8 mouse cellular contexts compared by ENCODE assay signal in genomic region chr8:121598892-121599291, GRCm38 (mm10). TPM values are rescaled to one million over a fixed set of nuclear protein-coding genes. Genes with fewer than 3 reads are reported as not detected.
DNase-seq lines count a peak whose midpoint lies in the region; ATAC-seq and TF ChIP-seq lines count a peak whose summit lies in the region.

No protein-coding gene starts in this region.

- no peaks in the 10 kb centered on the region for H3K9me3 ChIP-seq in limb, embryonic 14.5 days (ENCODE audit: control insufficient read depth, low read length)

- no peak for TF ChIP-seq POLR2A in limb, embryonic 14.5 days (IDR thresholded peaks at IDR 0.05; ENCODE audit: borderline replicate concordance, extremely low read depth, insufficient read depth, insufficient read length)

- peak; percentile 75 for ATAC-seq in limb, embryonic 14.5 days (ENCODE audit: low FRiP score, low read depth)

- H3K4me2 ChIP-seq in limb, embryonic 14.5 days (replicated peaks; ENCODE audit: low read depth, low read length, severe bottlenecking) = no peak overlapping the region

- H3K9ac ChIP-seq in limb, embryonic 14.5 days (ENCODE audit: low read depth, low read length, severe bottlenecking) = no peak overlapping the region

- H3K36me3 ChIP-seq in limb, embryonic 14.5 days (ENCODE audit: control insufficient read depth, insufficient read depth, low read length) = peaks cover 78% of the 10 kb centered on the region
- H3K36me3 ChIP-seq in splenic B cell, adult 2 months (ENCODE audit: control insufficient read depth, insufficient read depth, low read length, poor library complexity, severe bottlenecking) = peaks cover 8% of the 10 kb centered on the region

- 20% methylated on average over 7 of the region's 7 CpGs for WGBS in limb, embryonic 14.5 days

- H3K4me1 ChIP-seq in limb, embryonic 14.5 days (ENCODE audit: control insufficient read depth, insufficient read depth, low read length) = no peaks in the 10 kb centered on the region

- no peaks in the 10 kb centered on the region for H3K27me3 ChIP-seq in limb, embryonic 14.5 days (ENCODE audit: control insufficient read depth, insufficient read depth, low read length)
- H3K27me3 ChIP-seq in splenic B cell, adult 2 months (ENCODE audit: control insufficient read depth, insufficient read depth, low read length, poor library complexity, severe bottlenecking) = no peaks in the 10 kb centered on the region

- no peak overlapping the region for H3K27ac ChIP-seq in limb, embryonic 14.5 days (replicated peaks; ENCODE audit: low read depth, low read length)

- peak; percentile 76 for DNase-seq in 416B (ENCODE audit: low read depth)
- DNase-seq in adrenal gland, adult 18-20 months (ENCODE audit: low spot score in 2 of 2) = peak; percentile 76 to 79
- DNase-seq in embryo, embryonic 11.5 days (ENCODE audit: low read depth, low spot score) = peak; percentile 61
- DNase-seq in heart, adult 11 months = peak; percentile 96
- DNase-seq in kidney, adult 11 months = peak; percentile 81
- DNase-seq in limb, embryonic 14.5 days (ENCODE audit: low spot score) = peak; percentile 78
- DNase-seq in naive thymus-derived CD4-positive, alpha-beta T cell, adult 2 months (ENCODE audit: low read depth) = peak; percentile 89
- peak; percentile 86 for DNase-seq in splenic B cell, adult 2 months (ENCODE audit: low read depth, low spot score)

- no peak overlapping the region for H3K4me3 ChIP-seq in limb, embryonic 14.5 days (replicated peaks; ENCODE audit: low read length)

RNA-seq across cellular contexts. Expression of gene Map1lc3b, which starts 8.7 kb away (rescaled TPM):
- 100 to 1,000 TPM; 177 to 185 TPM for total RNA-seq in adrenal gland, adult 18-20 months (2021)
- 49.6 and 59.5 TPM in 2 replicates for polyA plus RNA-seq in limb, embryonic 14.5 days (2012; rRNA removed)
- 226 and 238 TPM in 2 replicates for polyA plus RNA-seq in limb, embryonic 14.5 days (2014; fragmentation: Nextera tagmentation; extraction: Ambion mirVana)

RNA-seq across cellular contexts. Expression of gene Fbxo31, which starts 20.3 kb away (rescaled TPM):
- 10 to 100 TPM; 33.6 to 45.0 TPM for total RNA-seq in adrenal gland, adult 18-20 months (2021)
- 21.5 and 28.5 TPM in 2 replicates for polyA plus RNA-seq in limb, embryonic 14.5 days (2012; rRNA removed)
- polyA plus RNA-seq in limb, embryonic 14.5 days (2014; fragmentation: Nextera tagmentation; extraction: Ambion mirVana) = 19.1 and 21.0 TPM in 2 replicates

RNA-seq across cellular contexts. Expression of gene Zcchc14, which starts 53.8 kb away (rescaled TPM):
- total RNA-seq in adrenal gland, adult 18-20 months (2021) = 10 to 100 TPM; 31.8 to 34.6 TPM
- polyA plus RNA-seq in limb, embryonic 14.5 days (2012; rRNA removed) = 37.9 and 47.7 TPM in 2 replicates
- 22.4 and 24.1 TPM in 2 replicates for polyA plus RNA-seq in limb, embryonic 14.5 days (2014; fragmentation: Nextera tagmentation; extraction: Ambion mirVana)

RNA-seq across cellular contexts. Expression of gene 1700018B08Rik, which starts 54.8 kb away (rescaled TPM):
- not detected for total RNA-seq in adrenal gland, adult 18-20 months (2021)
- not detected in 2 replicates for polyA plus RNA-seq in limb, embryonic 14.5 days (2012; rRNA removed)
- not detected in 2 replicates for polyA plus RNA-seq in limb, embryonic 14.5 days (2014; fragmentation: Nextera tagmentation; extraction: Ambion mirVana)
